Comparison of ENCODE assay signal across 16 mouse cellular contexts in genomic region chr6:135700717-135701345, GRCm38 (mm10).
DNase-seq lines count a peak whose midpoint lies in the region; TF ChIP-seq lines count a peak whose summit lies in the region.
"Had no signal": no experiment of that assay in that cellular context is flagged by ENCODE, and none has a peak within 500 bp of the region (broad histone marks: within the 10 kb centered on the region; RNA-seq: fewer than 3 reads in every experiment).

No protein-coding gene starts in this region.

- no peak overlapping the region for H3K27ac ChIP-seq in layer of hippocampus, adult 2 months
- H3K27ac ChIP-seq: heart, embryonic 15.5 days; hindbrain, embryonic 12.5 days; limb, embryonic 13.5 days; liver, embryonic 14.5 days; neural tube, embryonic 12.5 days had no signal

- peak; percentile 52 for TF ChIP-seq CTCF in layer of hippocampus, adult 2 months (conservative IDR thresholded peaks at IDR 0.05)

- H3K4me3 ChIP-seq in layer of hippocampus, adult 2 months = no peak overlapping the region
- H3K4me3 ChIP-seq: heart, embryonic 15.5 days; hindbrain, embryonic 12.5 days; limb, embryonic 13.5 days; neural tube, embryonic 12.5 days had no signal

- DNase-seq in layer of hippocampus, adult 2 months (ENCODE audit: low spot score in 2 of 2) = no peak
- no peak for DNase-seq in layer of hippocampus, adult 8-10 months (ENCODE audit: low spot score in 2 of 2)
- DNase-seq in thymus, postnatal 4 days = peak; percentile 21
- no peak for DNase-seq in thymus, postnatal 10 days (ENCODE audit: low spot score in 2 of 2)
- DNase-seq in R1 (ENCODE audit: low read depth, low spot score) = peak; percentile 90
- no peak for DNase-seq in frontal cortex, postnatal 25 days (ENCODE audit: low spot score in 2 of 2)
- no peak for DNase-seq in ovary, adult 18-20 months (ENCODE audit: low spot score)
- DNase-seq: cerebellum, adult 9-10 months; kidney, adult 18-20 months; kidney, postnatal 14 days; layer of hippocampus, adult 9-11 months had no signal

Comparison
In these comparisons a context has a peak if more than half of its experiments do, and no peak if none do; other contexts are left out.
1. DNase-seq: peak in thymus, postnatal 4 days (single experiment) and R1 (single experiment); none in layer of hippocampus, adult 2 months (0 of 2), layer of hippocampus, adult 8-10 months (0 of 2), thymus, postnatal 10 days (0 of 2), frontal cortex, postnatal 25 days (0 of 2) and ovary, adult 18-20 months (single experiment).